Mouse (Mus musculus) kidney, adult 2 months (tissue): ENCODE results near the gene Gm10322. TPM values are rescaled to one million over a fixed set of nuclear protein-coding genes. Genes with fewer than 3 reads are reported as not detected.

ENCODE experiments used
- DNase-seq: peaks from one replicate; pipeline ENCODE4 v3.0.0; 2021
- H3K27ac ChIP-seq: fragments of 200-500 bp; 2 replicates; pipeline ENCODE4 v1.5.1; 2012; ENCODE audit warnings: low read depth, low read length, control low read depth, inconsistent platforms; ENCODE audit not compliant: insufficient read depth
- H3K27me3 ChIP-seq: fragments of 200-500 bp; replicated peaks from 2 replicates; pipeline ENCODE4 v1.6.1; 2012; ENCODE audit warnings: mild to moderate bottlenecking, moderate library complexity, low read length, inconsistent platforms; ENCODE audit not compliant: control insufficient read depth, insufficient read depth
- H3K36me3 ChIP-seq: fragments of 200-500 bp; 2 replicates; pipeline ENCODE4 v1.6.1; 2012; ENCODE audit warnings: mild to moderate bottlenecking, moderate library complexity, low read length, inconsistent platforms; ENCODE audit not compliant: control insufficient read depth, insufficient read depth
- H3K4me1 ChIP-seq: fragments of 200-500 bp; 2 replicates; pipeline ENCODE4 v1.6.1; 2011; ENCODE audit warnings: low read length; ENCODE audit not compliant: control insufficient read depth, insufficient read depth
- H3K4me3 ChIP-seq: fragments of 200-500 bp; 2 replicates; pipeline ENCODE4 v1.5.1; 2011; ENCODE audit warnings: mild to moderate bottlenecking, low read depth, low read length, control low read depth; ENCODE audit not compliant: insufficient read depth
- CTCF ChIP-seq: fragments of 200-500 bp; conservative IDR thresholded peaks from 2 replicates; pipeline ENCODE4 v1.5.1; 2011; ENCODE audit warnings: low read depth, mild to moderate bottlenecking, control low read depth, low read length, moderate library complexity, mixed read lengths; ENCODE audit not compliant: insufficient read depth, insufficient read length
- POLR2A ChIP-seq: fragments of 200-500 bp; IDR thresholded peaks from one replicate; pipeline ENCODE4 v1.6.1; 2011; ENCODE audit warnings: low read depth, low read length, control low read depth
- WGBS: fragments of 180-500 bp; shearing (Covaris S2); methylation state at CpG from one replicate; pipeline ENCODE4 v1.1.7; 2018; 5-methylcytosine and 5-hydroxymethylcytosine counted together
- polyA plus RNA-seq: library from polyadenylated mRNA; depleted of rRNA; stranded (reverse); fragments of >200 nt; gene quantifications from 2 replicates; pipeline ENCODE4 v1.2.3, GENCODE M21; 2012

The Gm10322 gene
- polyA plus RNA-seq, 1 experiment = not detected

GRCm38 (mm10) chr10:59571964-59572363 is 43.9 kb upstream of the Gm10322 start:
- H3K4me3 ChIP-seq = no peak overlapping the region
- no peaks in the 10 kb centered on the region; the same call in 1 of the 2 replicates for H3K4me1 ChIP-seq
- WGBS = 74% methylated on average over 5 of the region's 5 CpGs
- H3K27ac ChIP-seq = no peak overlapping the region
- no peaks in the 10 kb centered on the region for H3K36me3 ChIP-seq
- no peak for DNase-seq
- TF ChIP-seq POLR2A = no peak
- no peak for TF ChIP-seq CTCF
- no peaks in the 10 kb centered on the region for H3K27me3 ChIP-seq

DNA sequence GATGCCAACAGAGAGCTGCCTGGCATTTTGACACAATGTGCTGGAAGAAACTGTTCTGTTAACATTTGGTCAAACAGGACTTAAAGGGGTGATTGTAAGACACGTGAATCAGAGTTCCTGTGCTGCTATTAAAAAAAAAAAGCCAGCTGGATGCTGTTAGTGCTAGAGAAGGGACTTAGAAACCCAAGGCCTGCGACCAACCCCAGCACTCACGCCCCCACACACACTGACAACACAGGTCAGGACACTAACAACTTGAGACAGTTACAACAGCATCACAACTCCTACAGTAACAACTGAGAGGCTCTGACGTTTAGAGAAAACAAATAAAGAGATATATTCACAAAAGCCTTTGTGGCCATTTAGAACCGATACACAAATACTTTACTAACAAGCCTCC is 39.6 kb upstream of the Gm10322 start:
- peaks cover 8% of the 10 kb centered on the region; the same call in 1 of the 2 replicates for H3K4me1 ChIP-seq
- 57% methylated on average over 5 of the region's 5 CpGs for WGBS
- no peaks in the 10 kb centered on the region for H3K27me3 ChIP-seq
- no peaks in the 10 kb centered on the region for H3K36me3 ChIP-seq
- TF ChIP-seq POLR2A = no peak
- no peak for TF ChIP-seq CTCF
- H3K4me3 ChIP-seq = no peak overlapping the region
- DNase-seq = no peak
- H3K27ac ChIP-seq = no peak overlapping the region

DNA sequence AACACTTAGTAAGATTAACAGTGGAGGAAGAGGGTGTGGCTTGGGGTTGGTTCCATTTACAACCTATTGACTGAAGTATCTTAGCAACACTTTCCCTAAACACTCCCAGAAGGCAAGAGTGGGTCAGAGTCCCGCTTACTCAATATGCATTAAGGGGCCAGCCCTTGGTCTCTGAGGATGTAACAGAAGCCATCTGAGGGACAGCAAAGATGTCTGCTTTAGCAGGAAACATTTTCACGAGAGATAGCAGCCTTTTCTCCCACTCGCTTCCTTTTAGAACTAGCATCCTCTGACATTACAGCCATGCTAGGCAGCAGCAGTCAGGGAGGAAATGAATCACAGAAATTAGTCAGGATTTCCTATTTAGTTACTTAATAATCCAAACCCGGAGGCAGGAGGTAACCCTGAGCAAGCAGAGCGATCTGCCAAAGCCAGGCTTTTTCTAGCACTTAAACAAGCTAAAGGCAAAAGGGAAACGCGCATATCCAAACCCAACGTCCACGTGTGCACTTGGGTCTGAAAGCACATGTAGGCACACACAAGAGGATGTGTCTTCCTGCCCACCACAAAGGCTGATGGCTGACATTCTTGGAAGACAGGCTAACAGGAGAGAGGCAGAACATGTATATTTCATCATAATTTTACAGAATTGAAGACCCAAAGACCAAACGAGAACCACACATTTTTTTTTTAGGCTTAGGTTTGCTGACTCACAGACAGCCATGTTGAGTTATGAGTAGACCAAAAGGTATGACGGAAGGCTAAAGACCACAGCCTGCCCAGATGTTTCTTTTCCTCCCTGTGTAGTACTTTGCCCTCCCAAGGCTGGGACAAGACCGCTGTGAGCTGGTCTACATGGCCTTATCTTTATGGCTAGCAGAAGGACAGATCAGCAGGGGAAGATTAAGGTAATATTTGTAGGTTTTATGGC is 37.7 kb upstream of the Gm10322 start:
- H3K27me3 ChIP-seq = no peaks in the 10 kb centered on the region
- DNase-seq = peak; percentile 75
- H3K4me1 ChIP-seq = peaks cover 8% of the 10 kb centered on the region; the same call in 1 of the 2 replicates
- no peak for TF ChIP-seq POLR2A
- no peak for TF ChIP-seq CTCF
- H3K27ac ChIP-seq = peak overlapping the region; percentile 88
- H3K4me3 ChIP-seq = no peak overlapping the region; the same call in 1 of the 2 replicates
- 6% methylated on average over 12 of the region's 12 CpGs for WGBS
- H3K36me3 ChIP-seq = no peaks in the 10 kb centered on the region

GRCm38 (mm10) chr10:59579645-59580044 is 36.2 kb upstream of the Gm10322 start:
- TF ChIP-seq POLR2A = no peak
- WGBS = 88% methylated on average over 3 of the region's 3 CpGs
- no peak for DNase-seq
- no peak overlapping the region for H3K4me3 ChIP-seq
- no peaks in the 10 kb centered on the region for H3K36me3 ChIP-seq
- H3K27me3 ChIP-seq = no peaks in the 10 kb centered on the region
- peaks cover 8% of the 10 kb centered on the region; the same call in 1 of the 2 replicates for H3K4me1 ChIP-seq
- no peak overlapping the region for H3K27ac ChIP-seq

DNA sequence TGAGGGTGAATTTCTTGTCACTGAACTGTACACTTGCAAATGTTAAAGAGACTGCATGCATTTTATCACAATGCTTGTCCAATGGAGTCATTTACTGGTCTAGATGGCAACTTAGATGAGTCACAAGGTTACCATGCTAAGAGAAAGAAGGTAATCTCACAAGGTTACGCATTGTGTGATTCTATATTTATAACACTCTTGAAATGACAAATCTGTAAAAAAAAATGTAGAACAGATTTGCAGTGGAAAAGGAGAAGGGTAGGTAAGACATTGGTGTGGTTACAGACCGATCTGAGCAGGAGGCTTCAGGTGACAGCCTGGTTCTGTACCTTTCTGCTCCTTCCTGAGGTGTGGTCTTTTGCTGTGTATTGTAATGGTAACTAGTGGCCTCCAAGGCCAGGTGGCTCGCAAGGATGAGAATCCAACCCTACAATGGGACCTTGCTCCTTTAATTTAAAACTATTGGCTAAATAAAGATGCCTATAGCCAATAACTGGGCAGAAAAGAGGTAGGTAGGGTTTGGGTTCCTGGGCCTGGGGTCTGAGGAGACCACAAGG is 35.2 kb upstream of the Gm10322 start:
- Histone ChIP-seq H3K36me3 (no peaks in the 10 kb centered on the region), H3K4me1 (peaks cover 8% of the 10 kb centered on the region; the same call in 1 of the 2 replicates), H3K4me3 (no peak overlapping the region), H3K27me3 (no peaks in the 10 kb centered on the region), H3K27ac (no peak overlapping the region)
- no peak for TF ChIP-seq CTCF
- TF ChIP-seq POLR2A = no peak
- WGBS = 97% methylated on average over 3 of the region's 3 CpGs
- DNase-seq = no peak

- no peaks in the 10 kb centered on the region for H3K36me3 ChIP-seq
These were observed 33.9 kb upstream of the Gm10322 start for GRCm38 (mm10) chr10:59581826-59582543.

DNA sequence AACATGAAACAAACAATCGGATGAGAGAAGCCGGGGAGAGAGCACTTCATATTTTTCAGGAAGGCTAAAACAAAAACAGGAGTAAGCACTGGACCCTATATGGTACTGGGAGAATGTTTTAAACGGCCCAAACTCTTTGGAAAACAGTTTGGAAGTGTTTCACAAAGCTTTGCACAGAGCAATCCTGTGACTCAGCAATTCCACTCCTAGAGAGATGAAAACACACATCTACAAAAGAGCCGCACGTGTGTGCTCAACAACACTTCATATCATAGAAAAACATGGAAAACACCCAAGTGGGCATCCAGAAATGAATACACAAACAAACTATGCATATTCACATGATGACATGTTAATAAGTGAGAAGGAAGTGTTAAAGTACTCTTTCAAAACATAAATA is 30.2 kb upstream of the Gm10322 start:
- no peak for TF ChIP-seq CTCF
- DNase-seq = no peak
- WGBS = 88% methylated on average over 5 of the region's 5 CpGs

More at GRCm38 (mm10) chr10:59581826-59582543, 33.9 kb upstream of the Gm10322 start:
- no peak overlapping the region for H3K4me3 ChIP-seq
- WGBS = 92% methylated on average over 1 of the region's 1 CpGs
- DNase-seq = no peak
- no peak overlapping the region for H3K27ac ChIP-seq
- no peaks in the 10 kb centered on the region for H3K27me3 ChIP-seq
- peaks cover 8% of the 10 kb centered on the region; the same call in 1 of the 2 replicates for H3K4me1 ChIP-seq
- TF ChIP-seq CTCF (no peak), POLR2A (no peak)

More for the DNA sequence above, 30.2 kb upstream of the Gm10322 start:
- Histone ChIP-seq H3K27me3 (no peaks in the 10 kb centered on the region), H3K4me3 (no peak overlapping the region), H3K27ac (no peak overlapping the region), H3K36me3 (no peaks in the 10 kb centered on the region), H3K4me1 (no peaks in the 10 kb centered on the region; the same call in 1 of the 2 replicates)
